Mouse (Mus musculus) cerebral cortex, adult 2 months (tissue): ENCODE data around the gene Bicdl1.

Source experiments
- WGBS: fragments of 180-500 bp; shearing (Covaris S2); methylation state at CpG from one replicate; pipeline ENCODE4 v1.1.7; 2018; 5-methylcytosine and 5-hydroxymethylcytosine counted together

Gene Bicdl1

DNA sequence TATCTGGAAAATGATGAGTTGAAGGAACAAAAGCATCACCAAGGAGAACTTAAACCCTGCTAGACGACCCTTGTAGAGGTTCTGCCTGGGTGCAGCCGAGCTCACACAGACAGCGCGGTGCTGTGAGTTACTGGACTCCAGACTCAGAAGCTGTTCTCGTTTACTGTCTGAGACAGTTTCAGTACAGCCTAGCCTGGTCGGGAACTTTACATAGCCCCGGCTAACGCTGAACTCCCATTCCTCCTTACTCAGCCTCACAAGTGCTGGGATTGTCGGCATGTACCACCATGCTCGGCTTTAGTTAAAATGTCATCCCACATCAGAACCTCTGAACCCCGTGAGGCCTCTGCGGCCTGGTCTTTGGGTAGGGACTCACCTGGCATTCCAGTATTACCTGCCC, 62.4 kb downstream of the Bicdl1 start:
- WGBS, result 91% methylated on average over 12 of the region's 12 CpGs

DNA sequence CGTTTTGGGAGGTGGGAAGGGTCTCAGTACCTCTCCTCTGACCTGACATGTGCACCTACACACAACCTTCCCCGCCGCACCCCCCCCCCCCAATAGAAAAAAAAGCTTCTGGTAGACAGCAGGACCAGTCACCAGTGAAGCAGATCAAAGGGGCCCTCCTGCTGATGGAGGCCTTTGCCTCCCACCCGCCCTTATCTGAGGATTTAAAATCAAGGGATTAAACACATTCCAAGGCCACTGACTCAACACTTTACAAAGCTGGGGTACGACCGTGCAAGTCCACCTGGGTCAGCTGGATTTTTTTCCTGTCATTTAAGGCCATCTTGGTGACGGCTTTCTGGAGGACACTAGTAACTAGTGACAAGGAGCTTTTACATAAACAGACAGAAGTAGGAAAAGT, 63.5 kb downstream of the Bicdl1 start:
- WGBS, result 46% methylated on average over 7 of the region's 7 CpGs

GRCm38 (mm10) chr5:115667210-115667609, 64.2 kb downstream of the Bicdl1 start:
- WGBS, result 81% methylated on average over 8 of the region's 8 CpGs

DNA sequence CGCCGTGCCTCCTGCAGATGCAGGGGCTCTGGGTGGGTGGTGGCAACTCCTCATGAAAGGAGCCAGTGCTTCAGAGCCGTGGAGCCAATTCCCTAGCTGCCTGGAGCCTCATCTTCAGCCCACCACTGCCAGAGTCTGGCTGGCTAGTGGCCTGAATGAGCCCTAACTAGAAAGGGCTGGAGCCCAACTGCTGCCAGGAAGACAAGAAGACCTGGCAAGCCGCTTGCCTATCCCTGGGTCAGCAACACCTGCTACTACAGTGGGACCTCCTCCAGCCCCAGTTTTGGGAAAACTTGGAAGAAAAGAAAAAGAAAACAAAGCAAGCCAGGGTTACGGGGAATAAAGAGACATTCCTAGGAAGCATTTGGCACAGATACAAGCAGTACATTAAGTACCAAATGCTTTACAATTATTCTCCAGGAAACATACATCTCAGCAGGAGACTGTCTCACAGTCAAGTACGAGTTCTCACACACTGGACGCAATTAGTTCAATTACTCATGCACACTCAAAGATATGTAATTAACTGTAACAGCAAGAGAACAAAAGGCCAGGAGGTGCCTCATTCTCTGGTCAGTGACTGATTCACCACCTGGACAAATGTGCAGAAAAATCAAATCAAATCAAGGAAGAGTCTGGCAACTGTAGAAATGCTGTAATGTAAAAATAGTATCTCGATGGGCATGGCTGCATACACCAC, 64.9 kb downstream of the Bicdl1 start:
- WGBS, result 29% methylated on average over 8 of the region's 8 CpGs

- WGBS, result 84% methylated on average over 22 of the region's 22 CpGs
Observed at GRCm38 (mm10) chr5:115662658-115663057, 68.8 kb downstream of the Bicdl1 start.

DNA sequence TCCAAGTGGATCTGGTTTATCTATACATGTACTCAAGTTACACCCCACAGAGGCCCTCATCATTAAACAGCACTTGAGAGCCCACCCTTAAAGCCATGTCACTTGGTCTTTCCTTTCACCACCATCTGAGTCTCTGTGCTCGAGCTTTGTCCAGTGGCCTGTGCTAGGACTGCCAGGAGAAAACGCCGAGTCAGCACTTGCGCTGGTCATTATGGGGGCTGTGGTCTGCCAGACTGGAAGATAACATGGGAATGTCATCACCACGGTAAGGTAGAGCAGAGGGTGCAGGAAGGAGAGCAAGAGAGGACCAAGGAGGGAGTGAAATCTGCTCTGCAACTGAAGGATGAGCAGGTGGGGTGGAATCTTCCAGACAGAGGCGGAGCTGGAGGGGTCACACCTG, 73.1 kb downstream of the Bicdl1 start:
- 89% methylated on average over 6 of the region's 6 CpGs for WGBS

- 76% methylated on average over 1 of the region's 1 CpGs for WGBS
Observed at GRCm38 (mm10) chr5:115657234-115657633, 74.2 kb downstream of the Bicdl1 start.

- WGBS, result 65% methylated on average over 6 of the region's 6 CpGs
Observed at GRCm38 (mm10) chr5:115656677-115657076, 74.7 kb downstream of the Bicdl1 start.

GRCm38 (mm10) chr5:115653776-115654175, 77.6 kb downstream of the Bicdl1 start:
- WGBS, result 90% methylated on average over 12 of the region's 12 CpGs

DNA sequence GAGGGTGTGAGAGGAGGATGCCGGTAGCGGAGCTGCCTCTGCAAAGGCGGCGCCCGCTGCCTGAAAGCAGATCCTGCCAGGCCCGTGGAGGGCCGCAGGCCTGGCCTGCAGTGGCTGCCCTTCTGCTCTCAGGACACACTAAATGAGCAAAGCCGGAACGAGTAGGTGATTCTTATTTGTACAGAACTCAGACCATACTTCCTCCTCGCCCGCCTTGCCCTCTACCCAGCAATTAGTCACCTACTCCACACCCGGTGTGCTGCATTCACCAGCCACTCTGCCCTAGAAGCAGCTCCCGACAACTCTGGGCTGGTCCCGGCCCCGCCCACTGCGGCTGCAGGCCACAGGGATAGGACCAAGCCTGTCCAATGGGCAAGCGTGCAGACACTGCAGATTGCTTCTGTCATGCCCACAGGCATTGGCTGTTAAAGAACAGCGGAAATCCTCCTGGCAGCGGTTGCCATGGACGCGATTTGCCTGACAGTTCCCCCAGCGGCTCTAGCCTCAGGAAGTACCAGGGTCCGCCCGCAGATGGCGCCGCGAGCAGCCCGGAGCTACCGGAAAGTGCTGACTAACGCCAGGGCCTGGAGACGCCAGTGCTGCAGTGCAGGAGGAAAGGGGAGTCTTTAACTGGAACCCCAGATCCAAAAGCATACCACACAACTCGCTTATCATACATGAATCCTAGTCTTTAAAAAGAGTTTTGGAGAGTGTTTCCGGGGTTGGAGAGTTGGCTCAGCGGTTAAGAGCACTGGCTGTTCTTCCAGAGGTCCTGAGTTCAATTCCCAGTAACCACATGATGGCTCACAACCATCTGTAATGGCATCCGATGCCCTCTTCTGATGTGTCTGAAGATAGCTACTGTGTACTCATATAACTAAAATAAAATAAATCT, 78.5 kb downstream of the Bicdl1 start:
- 1% methylated on average over 35 of the region's 35 CpGs for WGBS

DNA sequence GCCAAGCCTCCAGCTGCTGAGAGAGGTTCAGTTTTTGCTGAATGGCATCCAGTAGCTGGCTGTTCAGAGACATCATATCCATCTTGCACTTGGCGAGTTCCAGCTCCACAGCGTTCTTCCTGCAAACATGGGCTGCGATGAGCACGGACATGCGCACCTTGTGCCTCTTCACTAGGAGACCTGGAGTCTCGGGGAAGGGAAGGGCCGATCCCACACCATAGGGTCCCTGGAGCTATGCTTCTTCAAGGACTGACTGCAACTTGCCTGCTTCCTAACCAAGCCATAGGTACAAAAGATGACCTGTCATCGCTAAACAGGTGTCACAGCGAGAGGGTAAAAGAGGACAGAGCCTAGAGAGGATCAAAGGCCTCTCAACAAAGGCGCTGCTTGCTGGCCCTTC, 79.6 kb downstream of the Bicdl1 start:
- WGBS, result 82% methylated on average over 10 of the region's 10 CpGs

DNA sequence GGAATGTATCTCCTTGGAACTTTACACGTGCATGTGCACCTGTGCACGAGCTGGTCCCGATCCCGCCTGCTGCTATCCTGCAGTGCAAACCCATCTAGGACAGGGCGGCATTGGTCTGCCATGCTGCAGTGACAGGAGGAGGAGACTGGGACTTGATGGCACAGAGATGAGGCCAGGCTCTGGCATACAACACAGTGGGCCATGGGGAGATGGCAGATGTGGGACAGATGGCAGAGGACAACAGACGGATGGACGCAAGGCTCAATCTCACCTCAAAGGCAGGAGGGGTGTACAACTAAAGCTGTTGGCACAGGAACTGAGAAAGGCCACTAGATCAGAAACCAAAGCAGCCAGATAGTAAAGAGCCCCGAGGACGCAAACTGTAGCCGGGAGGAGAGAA, 80.5 kb downstream of the Bicdl1 start:
- 81% methylated on average over 10 of the region's 10 CpGs for WGBS

DNA sequence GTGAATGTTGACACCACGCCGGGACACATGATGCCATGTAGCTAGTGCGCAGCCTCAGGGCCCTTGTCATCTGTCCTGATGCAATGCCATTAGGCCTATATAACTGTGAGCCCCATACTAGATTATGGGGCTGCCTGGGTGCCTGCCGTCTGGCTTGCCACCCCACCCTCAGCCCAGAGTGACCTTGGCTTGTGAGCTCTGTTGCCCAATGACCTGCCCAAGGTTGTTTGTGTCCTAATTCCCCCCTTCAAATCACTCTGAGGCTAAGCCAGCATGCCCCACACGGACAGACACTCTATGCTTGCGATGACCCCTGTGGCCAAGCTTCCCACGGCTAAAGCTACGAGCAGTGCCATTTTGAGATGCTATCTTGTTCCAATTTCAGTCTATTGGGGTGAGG, 81.7 kb downstream of the Bicdl1 start:
- WGBS, result 85% methylated on average over 8 of the region's 8 CpGs

DNA sequence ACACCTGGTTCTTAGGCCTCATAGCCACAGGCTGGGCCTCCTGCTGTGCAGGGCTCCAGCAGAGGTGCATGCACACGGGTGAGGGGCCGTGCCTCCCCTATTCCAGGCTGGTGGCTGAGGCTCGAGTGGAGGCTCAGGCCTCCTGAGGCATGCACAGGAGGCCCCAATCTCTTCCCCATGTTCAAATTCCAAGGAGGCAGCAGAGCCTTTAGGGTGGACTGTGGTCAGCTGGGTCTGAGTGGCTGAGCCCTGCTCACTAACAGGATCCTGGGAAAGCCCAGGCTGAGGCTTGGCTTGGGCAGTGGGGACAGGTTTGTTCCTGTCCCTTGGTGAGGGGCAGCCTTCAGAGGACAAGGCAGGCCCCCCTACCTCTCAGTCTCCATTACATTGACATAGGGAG, 82.5 kb downstream of the Bicdl1 start:
- WGBS, result 66% methylated on average over 3 of the region's 3 CpGs

DNA sequence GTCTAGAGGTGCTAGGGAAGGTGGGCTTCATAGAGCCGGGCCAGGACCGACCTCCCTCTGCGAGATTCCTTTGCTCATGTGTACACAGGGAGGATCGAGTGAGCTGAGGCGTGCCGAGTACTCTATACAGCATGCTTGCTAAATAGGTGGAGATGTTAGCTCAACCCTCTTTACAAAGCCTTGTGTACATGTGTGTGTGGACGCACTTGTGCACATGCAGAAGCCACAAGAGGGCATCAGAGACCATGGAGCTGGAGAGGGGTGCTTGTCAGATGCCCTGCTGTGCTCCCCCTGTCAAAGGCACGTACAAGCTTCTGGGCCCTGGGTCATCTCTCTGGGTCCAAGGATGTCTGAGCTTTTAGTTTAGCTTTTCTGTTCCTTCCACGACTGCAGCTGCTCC, 87.2 kb downstream of the Bicdl1 start:
- 68% methylated on average over 9 of the region's 9 CpGs for WGBS

DNA sequence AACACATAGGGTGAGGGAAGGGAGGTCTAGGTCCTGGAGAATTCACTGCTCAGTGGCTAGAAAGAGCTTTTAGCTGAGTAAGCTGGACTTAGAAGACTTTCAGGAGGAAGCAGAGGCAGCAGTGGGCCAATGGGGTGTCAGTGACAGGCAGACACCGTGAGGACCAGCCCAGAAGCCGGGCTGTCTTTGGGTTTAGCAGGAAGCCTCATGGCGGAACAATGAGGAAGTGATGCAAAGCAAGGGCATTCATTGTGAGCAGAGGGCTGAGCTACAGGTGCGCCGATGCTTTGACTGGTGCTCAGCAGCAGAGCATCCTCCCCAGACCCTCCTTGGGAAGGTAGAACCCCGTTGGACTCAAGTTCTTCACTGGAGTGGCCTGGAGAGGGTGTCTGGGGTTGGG, 95.9 kb downstream of the Bicdl1 start:
- 62% methylated on average over 6 of the region's 6 CpGs for WGBS

DNA sequence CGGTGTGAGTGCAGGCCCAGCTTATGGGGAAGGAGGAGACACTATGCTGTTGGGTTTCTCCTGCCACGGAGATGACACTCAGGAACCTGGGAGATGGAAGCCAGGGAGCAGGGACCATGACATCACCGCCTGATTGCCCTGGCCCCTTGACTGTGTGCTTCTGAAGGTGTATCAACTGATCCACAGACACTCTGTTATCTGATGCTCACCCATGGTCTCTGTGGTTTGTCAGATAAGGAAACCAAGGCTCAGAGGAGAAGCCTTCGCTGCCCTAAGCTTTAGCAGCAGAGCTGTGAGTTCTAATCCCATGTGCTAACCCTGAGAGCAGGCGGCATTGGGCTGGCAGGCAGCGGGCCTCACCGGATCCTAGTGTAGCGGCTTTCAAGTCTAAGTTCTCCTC, 97.4 kb downstream of the Bicdl1 start:
- 88% methylated on average over 8 of the region's 8 CpGs for WGBS

DNA sequence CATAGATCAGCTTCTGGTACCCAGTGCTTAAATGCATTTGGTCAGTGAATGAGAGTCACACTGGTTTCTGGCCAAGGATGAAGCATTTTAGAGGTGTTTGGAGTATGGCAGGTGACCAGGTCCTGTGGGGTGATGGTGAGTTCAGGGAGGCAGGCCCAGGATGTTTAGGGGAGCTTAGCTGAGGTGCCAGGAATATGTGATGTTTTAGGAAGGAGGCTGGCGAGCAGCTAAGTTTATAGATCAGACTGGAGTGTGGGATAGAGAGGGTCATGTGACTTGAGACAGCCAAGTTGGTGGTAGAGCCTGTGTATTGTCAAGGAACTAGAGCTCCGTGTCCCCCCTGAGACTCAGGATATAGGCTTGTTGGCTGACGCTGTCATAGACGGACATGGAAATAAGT, 98.4 kb downstream of the Bicdl1 start:
- 38% methylated on average over 4 of the region's 4 CpGs for WGBS

DNA sequence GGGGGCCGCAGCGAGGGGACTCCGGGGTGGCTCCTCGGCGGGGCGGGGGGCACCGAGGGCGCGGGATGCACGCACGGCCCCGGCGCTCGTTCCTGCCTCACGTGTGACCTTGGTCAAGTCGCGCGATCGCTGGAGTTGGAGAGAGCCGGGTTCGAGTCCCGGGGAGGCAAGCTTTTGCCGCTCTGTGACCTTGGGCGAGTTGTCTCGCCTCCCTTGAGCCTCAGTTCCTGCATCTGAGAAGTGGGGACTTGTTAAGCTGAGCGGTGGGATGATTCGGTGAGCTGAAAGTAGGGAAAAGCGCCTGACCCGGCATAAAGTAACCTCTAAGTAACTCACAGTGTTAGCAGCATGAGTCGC, 99.1 kb downstream of the Bicdl1 start:
- 2% methylated on average over 29 of the region's 30 CpGs for WGBS

DNA sequence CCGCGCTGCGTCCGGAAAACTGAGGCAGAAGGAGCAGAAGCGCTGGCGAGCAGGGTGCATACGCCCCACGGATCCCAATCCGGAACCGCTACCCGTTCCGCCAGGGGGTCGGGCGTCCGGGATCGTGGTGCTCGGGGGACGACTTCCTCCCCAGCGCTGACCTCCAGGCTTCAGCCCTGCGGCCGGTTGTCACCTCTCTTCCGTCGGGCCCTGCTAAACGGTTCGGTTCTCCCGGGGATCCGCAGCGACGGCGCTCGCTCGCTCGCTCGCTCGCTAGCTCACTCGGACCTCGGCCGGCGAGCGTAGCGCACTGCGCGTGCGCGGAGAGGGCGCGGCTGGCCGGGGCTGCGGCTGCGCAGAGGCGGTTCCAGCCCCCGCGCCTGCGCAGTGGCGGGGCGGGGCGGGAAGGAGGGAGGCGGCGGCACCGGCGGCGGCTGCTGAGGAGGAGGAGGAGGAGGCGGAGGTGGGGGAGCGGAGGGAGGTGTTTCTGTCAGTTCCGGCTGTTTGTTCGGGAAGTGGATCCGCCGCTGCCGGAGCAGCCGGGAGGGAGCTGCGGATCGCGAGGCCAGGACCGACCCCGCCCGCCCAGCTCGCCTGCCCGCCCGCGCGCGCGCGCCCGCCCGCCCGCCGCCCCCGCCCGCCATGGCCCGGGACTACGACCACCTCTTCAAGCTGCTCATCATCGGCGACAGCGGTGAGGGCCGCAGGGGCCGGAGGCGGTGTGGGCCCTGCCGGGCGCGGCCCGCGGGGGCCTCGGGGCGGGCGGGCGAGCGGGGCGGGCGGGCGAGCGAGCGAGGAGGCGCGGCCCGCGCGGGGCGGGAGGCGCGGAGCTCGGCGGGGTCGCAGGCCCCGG, 99.7 kb downstream of the Bicdl1 start, which contains the start of gene Rab35:
TSS of gene Rab35 (plus strand) at position 404 of the 853 bp plus-strand sequence.
- WGBS, result under 1% methylated on average over 90 of the region's 125 CpGs

DNA sequence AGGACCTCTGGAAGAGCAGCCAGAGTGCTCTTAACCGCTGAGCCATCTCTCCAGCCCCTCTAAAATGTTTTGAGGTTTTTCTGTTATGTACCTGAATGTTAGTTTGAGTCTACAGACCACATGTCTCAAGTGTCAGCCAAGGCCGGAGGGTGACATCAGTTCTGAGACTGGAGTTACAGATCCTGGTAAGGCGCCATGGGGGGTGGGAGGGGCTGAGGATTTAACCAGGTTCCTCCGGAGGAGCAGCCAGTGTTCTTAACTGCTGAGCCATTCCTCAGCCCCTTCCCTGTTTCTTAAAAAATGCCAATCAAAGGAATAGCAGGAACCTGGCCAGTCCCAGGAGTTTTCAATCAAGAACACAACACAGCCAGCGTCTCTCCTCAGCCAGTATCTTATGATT, 101.1 kb downstream of the Bicdl1 start:
- 54% methylated on average over 5 of the region's 5 CpGs for WGBS

DNA sequence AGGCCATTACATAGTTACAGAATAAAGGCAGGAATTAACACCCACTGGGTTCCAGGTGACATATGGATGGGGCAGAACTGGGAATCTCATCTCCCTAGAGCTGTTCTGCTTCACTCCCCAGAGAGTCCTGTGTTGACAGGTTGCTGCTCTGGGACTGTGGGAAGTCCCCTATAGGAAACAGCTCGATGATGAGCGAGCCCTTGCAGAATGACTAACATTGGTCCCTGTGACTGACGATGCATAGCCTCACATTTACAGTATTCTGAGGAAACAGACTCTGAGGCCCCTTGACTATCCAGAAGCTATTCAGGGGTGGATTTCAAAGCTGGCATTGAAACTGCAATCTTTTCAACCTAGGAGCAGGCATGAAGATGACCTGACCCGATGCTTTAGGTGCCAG, 101.7 kb downstream of the Bicdl1 start:
- 86% methylated on average over 4 of the region's 4 CpGs for WGBS
